Mouse (Mus musculus): ENCODE measurements around the gene Aip.

DNA sequence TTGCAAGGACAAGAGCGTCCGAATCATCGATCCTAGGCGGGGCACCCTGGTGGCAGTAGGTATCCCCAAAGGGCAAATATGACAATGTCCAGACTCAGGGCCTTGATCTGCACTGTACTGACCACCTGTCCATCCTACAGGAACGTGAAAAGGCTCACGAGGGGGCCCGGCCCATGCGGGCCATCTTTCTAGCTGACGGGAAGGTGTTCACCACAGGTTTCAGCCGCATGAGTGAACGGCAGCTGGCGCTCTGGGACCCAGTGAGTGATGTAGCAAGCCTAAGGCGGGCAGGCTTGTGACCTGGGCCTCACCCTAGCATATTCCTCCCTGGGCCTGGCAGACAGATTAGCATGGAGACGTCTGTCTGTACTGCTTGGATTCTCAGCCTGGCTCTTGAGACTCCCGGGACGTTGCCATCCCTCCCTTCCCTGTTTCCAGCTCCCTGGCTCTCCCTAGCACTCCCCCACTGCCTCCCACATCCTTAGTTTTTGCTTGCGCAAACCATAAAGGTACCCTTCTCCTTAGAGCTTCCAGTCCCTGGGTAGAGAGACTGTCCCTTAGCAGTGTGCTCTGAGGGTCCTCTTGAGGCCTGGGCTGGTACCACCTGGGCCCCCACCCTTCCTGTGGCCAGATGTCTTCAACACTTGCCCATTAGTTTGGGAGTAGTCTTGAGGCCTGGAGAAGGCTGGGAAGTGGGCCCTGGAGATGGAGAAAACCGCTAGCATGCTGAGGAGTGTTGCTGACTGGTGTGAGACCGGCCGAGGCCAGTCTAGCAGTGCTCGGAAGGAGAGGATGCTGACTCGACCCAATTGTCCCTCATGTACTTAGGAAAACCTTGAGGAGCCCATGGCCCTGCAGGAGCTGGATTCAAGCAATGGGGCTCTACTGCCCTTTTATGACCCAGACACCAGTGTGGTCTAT lies 25.2 kb upstream of the Aip start:
- no peak for TF ChIP-seq CTCF (IDR thresholded peaks at IDR 0.05; ENCODE audit: control insufficient read depth, insufficient read depth, low read length)
- TF ChIP-seq POLR2A (IDR thresholded peaks at IDR 0.05; ENCODE audit: borderline replicate concordance, control insufficient read depth, low read depth, low read length) = no peak
